Mouse (Mus musculus) MEL (cell line): ENCODE measurements around the gene Scd4. TPM values are rescaled to one million over a fixed set of nuclear protein-coding genes. Genes with fewer than 3 reads are reported as not detected.

Experiments
- DNase-seq: peaks from one replicate; pipeline ENCODE4 v3.0.0; 2011; ENCODE audit warnings: low read depth, low spot score
- H3K27ac ChIP-seq: 2 replicates; pipeline ENCODE4 v1.5.1; 2012; ENCODE audit warnings: low read depth, mild to moderate bottlenecking, control low read depth, low read length, moderate library complexity; ENCODE audit not compliant: control insufficient read depth
- H3K27me3 ChIP-seq, 2 experiments: fragments of 150-350 bp in 1 of 2; sonication (generic) in 1 of 2; 2 replicates each; pipeline ENCODE4 v1.6.1; 2012; ENCODE audit warnings: low read length in 2 of 2, mild to moderate bottlenecking in 2 of 2, improper control_type of control experiment in 1 of 2, moderate library complexity in 1 of 2; ENCODE audit not compliant: insufficient read depth in 2 of 2, control insufficient read depth in 1 of 2
- H3K36me3 ChIP-seq, 2 experiments: 2 replicates each; pipeline ENCODE4 v1.6.1; 2012 to 2014; ENCODE audit warnings: low read length in 2 of 2, improper control_type of control experiment in 1 of 2, inconsistent platforms in 1 of 2, mild to moderate bottlenecking in 1 of 2; ENCODE audit not compliant: insufficient read depth in 2 of 2, control insufficient read depth in 1 of 2
- H3K4me1 ChIP-seq, 2 experiments: fragments of 150-350 bp in 1 of 2; sonication (generic) in 1 of 2; 2 replicates each; pipeline ENCODE4 v1.6.1; 2012; ENCODE audit warnings: low read length in 2 of 2, improper control_type of control experiment in 1 of 2, mild to moderate bottlenecking in 1 of 2; ENCODE audit not compliant: insufficient read depth in 2 of 2, control insufficient read depth in 1 of 2
- H3K4me3 ChIP-seq, 2 experiments: fragments of 150-350 bp in 1 of 2; sonication (generic) in 1 of 2; 2 replicates each; pipeline ENCODE4 v1.5.1; 2012; ENCODE audit warnings: low read depth in 2 of 2, low read length in 2 of 2, mild to moderate bottlenecking in 2 of 2, moderate library complexity in 2 of 2, control low read depth in 1 of 2, improper control_type of control experiment in 1 of 2; ENCODE audit not compliant: control insufficient read depth in 1 of 2, insufficient read depth in 1 of 2
- H3K79me2 ChIP-seq: 2 replicates; pipeline ENCODE4 v1.6.1; 2012; ENCODE audit warnings: mild to moderate bottlenecking, low read length, moderate library complexity; ENCODE audit not compliant: control insufficient read depth, poor library complexity, insufficient read depth
- H3K9ac ChIP-seq: 2 replicates; pipeline ENCODE4 v1.6.1; 2012; ENCODE audit warnings: low read depth, mild to moderate bottlenecking, control low read depth, low read length, moderate library complexity; ENCODE audit not compliant: control insufficient read depth, poor library complexity, severe bottlenecking
- H3K9me3 ChIP-seq: fragments of 150-350 bp; sonication (generic); replicated peaks from 2 replicates; pipeline ENCODE4 v1.6.1; 2012; ENCODE audit warnings: mild to moderate bottlenecking, low read length, improper control_type of control experiment, moderate library complexity; ENCODE audit not compliant: insufficient read depth
- CHD2 ChIP-seq: IDR thresholded peaks from 2 replicates; pipeline ENCODE4 v1.6.1; 2011; ENCODE audit warnings: low read length, improper control_type of control experiment
- CTCF ChIP-seq, 3 experiments: IDR thresholded peaks in 2 of 3; conservative IDR thresholded peaks in 1 of 3; 2 replicates each; pipeline ENCODE4 v1.5.1; 2011 to 2012; ENCODE audit warnings: low read length in 3 of 3, low read depth in 2 of 3, mild to moderate bottlenecking in 2 of 3, improper control_type of control experiment in 1 of 3, inconsistent platforms in 1 of 3, mixed read lengths in 1 of 3, moderate library complexity in 1 of 3; ENCODE audit not compliant: control insufficient read depth in 1 of 3, insufficient read depth in 1 of 3, poor library complexity in 1 of 3, severe bottlenecking in 1 of 3
- ELF1 ChIP-seq: IDR thresholded peaks from 2 replicates; pipeline ENCODE4 v1.6.1; 2014; ENCODE audit warnings: low read depth, mild to moderate bottlenecking, inconsistent platforms, low read length, improper control_type of control experiment, moderate library complexity
- EP300 ChIP-seq, 2 experiments: IDR thresholded peaks; 2 replicates each; pipeline ENCODE4 v1.6.1; 2011; ENCODE audit warnings: improper control_type of control experiment in 2 of 2, low read length in 2 of 2, low read depth in 1 of 2, mild to moderate bottlenecking in 1 of 2
- ETS1 ChIP-seq: IDR thresholded peaks from 2 replicates; pipeline ENCODE4 v1.6.1; 2012; ENCODE audit warnings: low read depth, mild to moderate bottlenecking, inconsistent platforms, low read length, improper control_type of control experiment, moderate library complexity
- GABPA ChIP-seq: IDR thresholded peaks from 2 replicates; pipeline ENCODE4 v1.6.1; 2012; ENCODE audit warnings: low read depth, mild to moderate bottlenecking, inconsistent platforms, low read length, improper control_type of control experiment, moderate library complexity
- GATA1 ChIP-seq: IDR thresholded peaks from 2 replicates; pipeline ENCODE4 v1.6.1; 2011; ENCODE audit warnings: low read depth, low read length, improper control_type of control experiment
- JUND ChIP-seq: IDR thresholded peaks from 2 replicates; pipeline ENCODE4 v1.6.1; 2011; ENCODE audit warnings: low read depth, mild to moderate bottlenecking, improper control_type of control experiment, low read length
- KAT2A ChIP-seq: conservative IDR thresholded peaks from 2 replicates; pipeline ENCODE4 v1.6.1; 2012; ENCODE audit warnings: low read depth, low read length, improper control_type of control experiment, inconsistent platforms
- MAFK ChIP-seq: IDR thresholded peaks from 2 replicates; pipeline ENCODE4 v1.6.1; 2011; ENCODE audit warnings: low read depth, mild to moderate bottlenecking, low read length, improper control_type of control experiment, borderline replicate concordance
- MAZ ChIP-seq: IDR thresholded peaks from 2 replicates; pipeline ENCODE4 v1.6.1; 2012; ENCODE audit warnings: low read depth, mild to moderate bottlenecking, inconsistent platforms, low read length, improper control_type of control experiment
- MYB ChIP-seq: IDR thresholded peaks from 2 replicates; pipeline ENCODE4 v1.6.1; 2011; ENCODE audit warnings: mild to moderate bottlenecking, low read depth, low read length, improper control_type of control experiment
- POLR2A ChIP-seq, 2 experiments: IDR thresholded peaks; 2 replicates each; pipeline ENCODE4 v1.6.1; 2011 to 2012; ENCODE audit warnings: low read length in 2 of 2, mild to moderate bottlenecking in 2 of 2, control low read depth in 1 of 2, improper control_type of control experiment in 1 of 2, low read depth in 1 of 2, moderate library complexity in 1 of 2; ENCODE audit not compliant: control insufficient read depth in 1 of 2, insufficient read depth in 1 of 2, poor library complexity in 1 of 2
- POLR2AphosphoS5 ChIP-seq: IDR thresholded peaks from 2 replicates; pipeline ENCODE4 v1.6.1; 2012; ENCODE audit warnings: low read depth, borderline replicate concordance, mild to moderate bottlenecking, inconsistent platforms, low read length, moderate library complexity, mixed read lengths
- RAD21 ChIP-seq: IDR thresholded peaks from 2 replicates; pipeline ENCODE4 v1.6.1; 2011; ENCODE audit warnings: mild to moderate bottlenecking, low read depth, low read length, improper control_type of control experiment
- SIN3A ChIP-seq: IDR thresholded peaks from 2 replicates; pipeline ENCODE4 v1.6.1; 2012; ENCODE audit warnings: low read length, improper control_type of control experiment, inconsistent platforms
- SMC3 ChIP-seq: IDR thresholded peaks from 2 replicates; pipeline ENCODE4 v1.6.1; 2011; ENCODE audit warnings: low read depth, low read length, improper control_type of control experiment
- TAL1 ChIP-seq: IDR thresholded peaks from 2 replicates; pipeline ENCODE4 v1.6.1; 2012; ENCODE audit warnings: mild to moderate bottlenecking, inconsistent platforms, low read length, moderate library complexity, mixed read lengths
- TBP ChIP-seq: IDR thresholded peaks from 2 replicates; pipeline ENCODE4 v1.8.0; 2011; ENCODE audit warnings: low read depth, low read length, improper control_type of control experiment
- TCF12 ChIP-seq: IDR thresholded peaks from 2 replicates; pipeline ENCODE4 v1.6.1; 2014; ENCODE audit warnings: low read depth, mild to moderate bottlenecking, inconsistent platforms, low read length, improper control_type of control experiment, moderate library complexity
- USF1 ChIP-seq: IDR thresholded peaks from 2 replicates; pipeline ENCODE4 v1.6.1; 2014; ENCODE audit warnings: low read depth, mild to moderate bottlenecking, inconsistent platforms, low read length, improper control_type of control experiment, moderate library complexity
- USF2 ChIP-seq, 2 experiments: IDR thresholded peaks; 2 replicates each; pipeline ENCODE4 v1.6.1; 2011 to 2012; ENCODE audit warnings: improper control_type of control experiment in 2 of 2, low read length in 2 of 2, borderline replicate concordance in 1 of 2, inconsistent platforms in 1 of 2, low read depth in 1 of 2, mild to moderate bottlenecking in 1 of 2; ENCODE audit not compliant: insufficient read depth in 1 of 2
- ZKSCAN1 ChIP-seq: IDR thresholded peaks from 2 replicates; pipeline ENCODE4 v1.6.1; 2012; ENCODE audit warnings: low read depth, mild to moderate bottlenecking, inconsistent platforms, low read length, improper control_type of control experiment, moderate library complexity
- ZNF384 ChIP-seq: IDR thresholded peaks from 2 replicates; pipeline ENCODE4 v1.6.1; 2012; ENCODE audit warnings: low read depth, mild to moderate bottlenecking, inconsistent platforms, low read length, improper control_type of control experiment
- polyA plus RNA-seq, 2 experiments: library from polyadenylated mRNA; stranded (reverse) in 1 of 2; unstranded in 1 of 2; fragments of >175 nt in 1 of 2; fragments of >200 nt in 1 of 2; gene quantifications; 2 replicates each; pipeline versions ENCODE4 v1.2.1 to v1.2.4; 2012; ENCODE audit warnings: low replicate concordance in 2 of 2, low read depth in 1 of 2; ENCODE audit not compliant: insufficient read length in 2 of 2, insufficient read depth in 1 of 2, missing spikeins in 1 of 2
- total RNA-seq: library from RNA; depleted of rRNA; stranded (reverse); fragments of 300-350 nt; gene quantifications from 2 replicates; pipeline ENCODE4 v1.2.3, GENCODE M21; 2012

The Scd4 gene
- total and polyA plus RNA-seq, 3 experiments = 0.31 to 0.36 TPM; not detected in 1

GRCm38 (mm10) chr19:44320316-44320715 is 12.6 kb upstream of the Scd4 start:
- Histone ChIP-seq H3K36me3 (peaks cover 0 to 8% of the 10 kb centered on the region in 2 experiments; a peak in 2 of 4 replicates), H3K9me3 (no peaks in the 10 kb centered on the region), H3K9ac (no peak overlapping the region), H3K4me1 (peaks cover 10 to 12% of the 10 kb centered on the region in 2 experiments), H3K27me3 (no peaks in the 10 kb centered on the region), H3K4me3 (no peak overlapping the region), H3K27ac (no peak overlapping the region), H3K79me2 (no peaks in the 10 kb centered on the region)
- no peak for DNase-seq
- no peak for TF ChIP-seq CTCF (IDR thresholded peaks at IDR 0.05 in 2 of 3, conservative IDR thresholded peaks at IDR 0.05 in 1 of 3; ENCODE audit: control insufficient read depth in 1 of 3, insufficient read depth in 1 of 3, low read depth in 2 of 3, low read length in 3 of 3, poor library complexity in 1 of 3, severe bottlenecking in 1 of 3)
- no peak for TF ChIP-seq JUND
- no peak for TF ChIP-seq KAT2A
- TF ChIP-seq SMC3 = no peak
- no peak for TF ChIP-seq USF2 (IDR thresholded peaks at IDR 0.05; ENCODE audit: borderline replicate concordance in 1 of 2, insufficient read depth in 1 of 2, low read depth in 1 of 2, low read length in 2 of 2)
- no peak for TF ChIP-seq ETS1
- TF ChIP-seq MYB = no peak
- no peak for TF ChIP-seq MAZ
- TF ChIP-seq GABPA = no peak
- no peak for TF ChIP-seq ZKSCAN1
- TF ChIP-seq USF1 = no peak
- no peak for TF ChIP-seq ZNF384

GRCm38 (mm10) chr19:44321201-44321600 is 11.7 kb upstream of the Scd4 start:
- Histone ChIP-seq H3K27me3 (no peaks in the 10 kb centered on the region), H3K27ac (no peak overlapping the region), H3K4me3 (no peak overlapping the region), H3K36me3 (peaks cover 0 to 5% of the 10 kb centered on the region in 2 experiments; a peak in 2 of 4 replicates), H3K4me1 (peaks cover 4 to 8% of the 10 kb centered on the region in 2 experiments), H3K9ac (no peak overlapping the region)
- TF ChIP-seq JUND (no peak), GATA1 (no peak), EP300 (IDR thresholded peaks at IDR 0.05; ENCODE audit: low read depth in 1 of 2, low read length in 2 of 2) (no peak), KAT2A (no peak), MAFK (no peak), POLR2A (IDR thresholded peaks at IDR 0.05; ENCODE audit: control insufficient read depth in 1 of 2, insufficient read depth in 1 of 2, low read depth in 1 of 2, low read length in 2 of 2, poor library complexity in 1 of 2) (no peak), TBP (no peak), POLR2AphosphoS5 (no peak), TAL1 (no peak), GABPA (no peak), TCF12 (no peak), RAD21 (no peak), ELF1 (no peak), SIN3A (no peak), ZKSCAN1 (no peak), CHD2 (no peak), USF1 (no peak), ZNF384 (no peak), MYB (no peak)
- TF ChIP-seq, all 39 proteins: peak for 0
- Histone ChIP-seq H3K9me3 (no peaks in the 10 kb centered on the region), H3K79me2 (no peaks in the 10 kb centered on the region)
- DNase-seq = no peak
